ENCODE assay signal across 10 mouse cellular contexts in genomic region chr17:50149690-50150210, GRCm38 (mm10). TPM values are rescaled to one million over a fixed set of nuclear protein-coding genes. Genes with fewer than 3 reads are reported as not detected.
DNase-seq lines count a peak whose midpoint lies in the region; ATAC-seq and TF ChIP-seq lines count a peak whose summit lies in the region.
"Had no signal": no experiment of that assay in that cellular context is flagged by ENCODE, and none has a peak within 500 bp of the region (broad histone marks: within the 10 kb centered on the region; RNA-seq: fewer than 3 reads in every experiment).

No protein-coding gene starts in this region.

- no peak overlapping the region for H3K4me3 ChIP-seq in kidney, adult 2 months (ENCODE audit: insufficient read depth, low read depth, low read length)
- H3K4me3 ChIP-seq in forebrain, embryonic 16.5 days (replicated peaks; ENCODE audit: low read length): no peak overlapping the region
- H3K4me3 ChIP-seq in neural tube, embryonic 13.5 days: no peak overlapping the region

- no peak for TF ChIP-seq POLR2A in kidney, adult 2 months (IDR thresholded peaks at IDR 0.05; ENCODE audit: low read depth, low read length)

- ATAC-seq in cerebellum, adult (ENCODE audit: insufficient number of reproducible peaks, low FRiP score, low TSS enrichment): no peak
- no peak for ATAC-seq in forebrain, embryonic 16.5 days
- ATAC-seq in neural tube, embryonic 13.5 days (ENCODE audit: low read depth): peak; percentile 38
- ATAC-seq: liver, postnatal 0 days had no signal

- DNase-seq in cerebellum, postnatal 10 days: peak; percentile 30 to 36
- peak; percentile 20 to 32 for DNase-seq in kidney, postnatal 4 days
- no peak for DNase-seq in kidney, adult 2 months
- no peak for DNase-seq in embryo, embryonic 10.5 days (ENCODE audit: low spot score)
- DNase-seq in frontal cortex, postnatal 25 days (ENCODE audit: low spot score in 2 of 2): no peak
- DNase-seq: cerebellum, adult 11 months; liver, postnatal 0 days had no signal

- no peaks in the 10 kb centered on the region for H3K27me3 ChIP-seq in kidney, adult 2 months (replicated peaks; ENCODE audit: control insufficient read depth, insufficient read depth, low read length)
- H3K27me3 ChIP-seq in forebrain, embryonic 16.5 days (replicated peaks; ENCODE audit: control insufficient read depth, insufficient read depth, low read length): no peaks in the 10 kb centered on the region
- H3K27me3 ChIP-seq in neural tube, embryonic 13.5 days: no peaks in the 10 kb centered on the region

- H3K36me3 ChIP-seq in kidney, adult 2 months (ENCODE audit: control insufficient read depth, insufficient read depth, low read length): no peaks in the 10 kb centered on the region
- H3K36me3 ChIP-seq in forebrain, embryonic 16.5 days (ENCODE audit: control insufficient read depth, insufficient read depth): no peaks in the 10 kb centered on the region
- H3K36me3 ChIP-seq in neural tube, embryonic 13.5 days: no peaks in the 10 kb centered on the region

- H3K9me3 ChIP-seq in forebrain, embryonic 16.5 days (ENCODE audit: control insufficient read depth, low read length): no peaks in the 10 kb centered on the region
- H3K9me3 ChIP-seq in neural tube, embryonic 13.5 days: no peaks in the 10 kb centered on the region

- H3K4me2 ChIP-seq in forebrain, embryonic 16.5 days (ENCODE audit: low read length): no peak overlapping the region
- H3K4me2 ChIP-seq in neural tube, embryonic 13.5 days: peak overlapping the region; percentile 41

- H3K9ac ChIP-seq in forebrain, embryonic 16.5 days (replicated peaks; ENCODE audit: low read depth, low read length): no peak overlapping the region; the same call in 1 of the 2 replicates
- no peak overlapping the region for H3K9ac ChIP-seq in neural tube, embryonic 13.5 days
- H3K9ac ChIP-seq: liver, postnatal 0 days had no signal

- no peak overlapping the region for H3K27ac ChIP-seq in kidney, adult 2 months (ENCODE audit: insufficient read depth, low read depth, low read length)
- H3K27ac ChIP-seq in forebrain, embryonic 16.5 days (ENCODE audit: low read length): peak overlapping the region; percentile 66
- H3K27ac ChIP-seq in neural tube, embryonic 13.5 days (replicated peaks): peak overlapping the region; percentile 87

- H3K4me1 ChIP-seq in kidney, adult 2 months (ENCODE audit: control insufficient read depth, insufficient read depth, low read length): peaks cover 3% of the 10 kb centered on the region; the same call in 1 of the 2 replicates
- H3K4me1 ChIP-seq in forebrain, embryonic 16.5 days (replicated peaks; ENCODE audit: control insufficient read depth, insufficient read depth, low read length): peaks cover 19% of the 10 kb centered on the region
- peaks cover 26% of the 10 kb centered on the region for H3K4me1 ChIP-seq in neural tube, embryonic 13.5 days (replicated peaks)

- no peak for TF ChIP-seq CTCF in kidney, adult 2 months (conservative IDR thresholded peaks at IDR 0.05; ENCODE audit: insufficient read depth, insufficient read length, low read depth, low read length)

- 48% methylated on average over 14 of the region's 14 CpGs for WGBS in kidney, adult 2 months
- WGBS in forebrain, embryonic 16.5 days: 79% methylated on average over 14 of the region's 14 CpGs
- 54% methylated on average over 14 of the region's 14 CpGs for WGBS in neural tube, embryonic 13.5 days

RNA-seq across cellular contexts. Expression of gene Rftn1, which starts 40.7 kb away (rescaled TPM):
- 14.6 and 18.6 TPM in 2 replicates for polyA plus RNA-seq in kidney, adult 2 months (2012; rRNA removed)
- 17.8 and 24.6 TPM in 2 replicates for polyA plus RNA-seq in forebrain, embryonic 16.5 days (2015; fragmentation: Nextera tagmentation; extraction: Ambion mirVana)
- polyA plus RNA-seq in neural tube, embryonic 13.5 days (2015; fragmentation: Nextera tagmentation; extraction: Ambion mirVana): 18.5 and 18.7 TPM in 2 replicates

Comparison
In these comparisons a context has a peak if more than half of its experiments do, and no peak if none do; other contexts are left out.
1. DNase-seq: peak in cerebellum, postnatal 10 days (2 of 2) and kidney, postnatal 4 days (2 of 2); none in kidney, adult 2 months (single experiment), embryo, embryonic 10.5 days (single experiment) and frontal cortex, postnatal 25 days (0 of 2).